Mouse (Mus musculus) liver, embryonic 11.5 days (tissue): ENCODE results near the gene Klhl21. TPM values are rescaled to one million over a fixed set of nuclear protein-coding genes. Genes with fewer than 3 reads are reported as not detected.
A peak's percentile ranks its signal among the peaks of the same experiment; 100 is the strongest.

ENCODE experiments used
- ATAC-seq: fragments of 200-750 bp; cut with Nextera tagmentation; replicated peaks from 2 replicates; pipeline ENCODE4 v1.8.0; 2017; ENCODE audit warnings: moderate number of reproducible peaks, mild to moderate bottlenecking, moderate TSS enrichment, moderate library complexity; ENCODE audit not compliant: low FRiP score
- DNase-seq: peaks from one replicate; pipeline ENCODE4 v3.0.0-alpha.2; 2017; ENCODE audit warnings: low spot score
- H3K27ac ChIP-seq: fragments of 300-500 bp; sonication (generic); 2 replicates; pipeline ENCODE4 v1.5.1; 2014; ENCODE audit warnings: mild to moderate bottlenecking, low read depth, low read length, control low read depth
- H3K27me3 ChIP-seq: fragments of 300-500 bp; sonication (generic); replicated peaks from 2 replicates; pipeline ENCODE4 v1.6.1; 2014; ENCODE audit warnings: low read length, mixed read lengths; ENCODE audit not compliant: control insufficient read depth, insufficient read depth
- H3K36me3 ChIP-seq: fragments of 300-500 bp; sonication (generic); 2 replicates; pipeline ENCODE4 v1.6.1; 2014; ENCODE audit warnings: mild to moderate bottlenecking, low read length, moderate library complexity, mixed read lengths; ENCODE audit not compliant: control insufficient read depth, insufficient read depth
- H3K4me1 ChIP-seq: fragments of 300-500 bp; sonication (generic); replicated peaks from 2 replicates; pipeline ENCODE4 v1.6.1; 2014; ENCODE audit warnings: low read length, mixed read lengths; ENCODE audit not compliant: control insufficient read depth, insufficient read depth
- H3K4me2 ChIP-seq: fragments of 300-500 bp; sonication (generic); 2 replicates; pipeline ENCODE4 v1.6.1; 2014; ENCODE audit warnings: mild to moderate bottlenecking, control low read depth, moderate library complexity
- H3K4me3 ChIP-seq: fragments of 300-500 bp; sonication (generic); 2 replicates; pipeline ENCODE4 v1.5.1; 2014; ENCODE audit warnings: low read depth, low read length, control low read depth
- H3K9ac ChIP-seq: fragments of 300-500 bp; sonication (generic); 2 replicates; pipeline ENCODE4 v1.6.1; 2014; ENCODE audit warnings: low read depth, low read length, control low read depth
- H3K9me3 ChIP-seq: fragments of 300-500 bp; sonication (generic); 2 replicates; pipeline ENCODE4 v1.6.1; 2016; ENCODE audit warnings: low read length, inconsistent platforms, mixed read lengths; ENCODE audit not compliant: control insufficient read depth
- WGBS: fragments of 180-500 bp; shearing (Covaris S2); extraction: QIAGEN DNeasy Blood & Tissue Kit; methylation state at CpG from one replicate; pipeline ENCODE4 v1.1.7; 2014; 5-methylcytosine and 5-hydroxymethylcytosine counted together
- polyA plus RNA-seq: library from polyadenylated mRNA; unstranded; fragments of >200 nt; fragmentation: Nextera tagmentation; extraction: Ambion mirVana; gene quantifications from 2 replicates; pipeline ENCODE4 v1.2.1, GENCODE M21; 2014

The Klhl21 gene
- polyA plus RNA-seq, 1 experiment from 2014 or later: 9.4 TPM

DNA sequence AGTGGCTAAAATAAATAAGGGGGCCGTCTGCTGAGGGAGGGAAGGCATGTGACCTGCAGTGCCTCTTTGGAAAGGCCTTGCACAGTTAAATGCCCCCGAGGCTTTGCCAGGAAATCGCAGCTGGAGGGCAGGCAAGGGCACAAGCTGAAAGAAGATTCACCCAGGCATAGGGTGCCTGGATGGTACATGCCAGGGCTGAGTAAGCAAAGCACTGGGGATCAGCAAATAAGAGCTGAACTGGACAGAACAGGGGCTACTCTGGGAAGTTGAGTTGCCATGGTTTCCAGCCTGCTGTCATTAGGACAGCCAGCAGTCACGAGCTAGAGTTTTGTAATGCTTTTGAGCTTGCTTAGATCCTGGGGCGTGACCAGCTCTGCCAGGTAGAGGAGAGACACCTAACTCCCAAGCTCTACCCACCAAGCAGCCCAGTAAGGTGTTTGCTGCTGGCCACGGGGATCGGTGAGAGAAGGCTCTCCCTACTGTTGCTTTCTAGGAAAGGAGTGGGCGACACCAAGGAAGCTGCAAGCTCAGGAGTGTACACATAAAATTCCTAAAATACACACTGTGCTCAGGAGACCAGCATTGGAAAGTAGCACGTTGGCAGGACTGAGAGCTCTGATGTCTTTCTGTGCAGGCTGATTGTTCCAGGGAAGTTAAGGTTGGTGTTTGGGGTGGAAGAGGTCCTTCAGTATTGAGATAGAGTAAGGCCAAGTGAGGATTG, 53.9 kb downstream of the Klhl21 start:
- H3K36me3 ChIP-seq: peaks cover 24% of the 10 kb centered on the region
- peak; percentile 37; the same call in 1 of the 2 replicates for ATAC-seq
- no peaks in the 10 kb centered on the region for H3K9me3 ChIP-seq
- no peak overlapping the region for H3K4me3 ChIP-seq
- no peak overlapping the region for H3K9ac ChIP-seq
- no peak overlapping the region for H3K27ac ChIP-seq
- no peak for DNase-seq
- H3K4me1 ChIP-seq: no peaks in the 10 kb centered on the region
- H3K4me2 ChIP-seq: no peak overlapping the region
- WGBS: 76% methylated on average over 9 of the region's 9 CpGs
- H3K27me3 ChIP-seq: no peaks in the 10 kb centered on the region

DNA sequence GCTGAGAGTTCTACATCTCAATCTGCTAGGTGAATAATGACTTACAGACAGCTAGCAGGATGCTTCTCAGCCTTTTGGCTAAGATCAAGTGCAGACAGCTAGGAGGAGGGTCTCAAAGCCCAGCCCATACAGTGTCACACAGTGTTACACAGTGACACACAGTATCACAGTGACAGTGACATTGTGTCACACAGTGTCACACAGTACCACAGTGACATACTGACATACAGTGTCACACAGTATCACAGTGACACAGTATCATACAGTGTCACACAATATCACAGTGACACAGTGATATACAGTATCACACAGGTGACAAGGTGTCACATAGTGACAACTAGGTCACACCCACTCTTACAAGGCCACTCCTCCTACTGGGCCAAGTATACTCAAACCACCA, 58.7 kb downstream of the Klhl21 start:
- H3K4me2 ChIP-seq: no peak overlapping the region
- H3K9me3 ChIP-seq: no peaks in the 10 kb centered on the region
- ATAC-seq (no peak), DNase-seq (no peak)
- no peak overlapping the region for H3K27ac ChIP-seq
- H3K9ac ChIP-seq: no peak overlapping the region
- H3K4me3 ChIP-seq: no peak overlapping the region
- H3K36me3 ChIP-seq: no peaks in the 10 kb centered on the region
- H3K27me3 ChIP-seq: no peaks in the 10 kb centered on the region
- H3K4me1 ChIP-seq: no peaks in the 10 kb centered on the region; the same call in 1 of the 2 replicates

Other genes with a start within 250 kb of the Klhl21 start
- gene Camta1, start 146.9 kb upstream of the Klhl21 start, polyA plus RNA-seq: 72.5 and 93.9 TPM in 2 replicates
- gene Dnajc11, start 75.1 kb upstream of the Klhl21 start, polyA plus RNA-seq: 101 and 102 TPM in 2 replicates
- gene Thap3, start 19.8 kb upstream of the Klhl21 start, polyA plus RNA-seq: 14.3 and 14.5 TPM in 2 replicates
- gene Phf13, start 12.5 kb upstream of the Klhl21 start, polyA plus RNA-seq: 15.5 and 16.5 TPM in 2 replicates
- gene Zbtb48, start 18.9 kb downstream of the Klhl21 start, polyA plus RNA-seq: 17.0 and 17.8 TPM in 2 replicates
- 0.18 and 0.21 TPM in 2 replicates for gene Tas1r1, start 29.8 kb downstream of the Klhl21 start, polyA plus RNA-seq
- gene Nol9, start 30.5 kb downstream of the Klhl21 start, polyA plus RNA-seq: 53.3 and 59.4 TPM in 2 replicates
- 8.4 and 8.9 TPM in 2 replicates for gene Plekhg5, start 63.7 kb downstream of the Klhl21 start, polyA plus RNA-seq
- 0.90 and 1.3 TPM in 2 replicates for gene Tnfrsf25, start 107.1 kb downstream of the Klhl21 start, polyA plus RNA-seq
- 4.1 and 5.3 TPM in 2 replicates for gene Espn, start 143.6 kb downstream of the Klhl21 start, polyA plus RNA-seq
- not detected in 2 replicates for gene Hes2, start 150.1 kb downstream of the Klhl21 start, polyA plus RNA-seq
- 50.0 and 51.1 TPM in 2 replicates for gene Acot7, start 169.3 kb downstream of the Klhl21 start, polyA plus RNA-seq